Mouse (Mus musculus) midbrain, embryonic 16.5 days (tissue): ENCODE data around the gene Ninl. TPM values are rescaled to one million over a fixed set of nuclear protein-coding genes. Genes with fewer than 3 reads are reported as not detected.

Experiments
- ATAC-seq: fragments of 200-750 bp; cut with Nextera tagmentation; 2 replicates; pipeline ENCODE4 v1.8.0; 2017; ENCODE audit warnings: moderate TSS enrichment
- H3K27ac ChIP-seq: fragments of 300-500 bp; sonication (generic); 2 replicates; pipeline ENCODE4 v1.5.1; 2014; ENCODE audit warnings: mild to moderate bottlenecking, low read length, mixed read lengths
- H3K27me3 ChIP-seq: fragments of 300-500 bp; sonication (generic); 2 replicates; pipeline ENCODE4 v1.6.1; 2014; ENCODE audit warnings: low read depth, low read length, mixed read lengths; ENCODE audit not compliant: control insufficient read depth, insufficient read depth
- H3K36me3 ChIP-seq: fragments of 300-500 bp; sonication (generic); 2 replicates; pipeline ENCODE4 v1.6.1; 2014; ENCODE audit warnings: mild to moderate bottlenecking, low read length, moderate library complexity, mixed read lengths; ENCODE audit not compliant: control insufficient read depth, insufficient read depth
- H3K4me1 ChIP-seq: fragments of 300-500 bp; sonication (generic); 2 replicates; pipeline ENCODE4 v1.6.1; 2014; ENCODE audit warnings: mild to moderate bottlenecking, low read length, mixed read lengths; ENCODE audit not compliant: control insufficient read depth, insufficient read depth
- H3K4me2 ChIP-seq: fragments of 300-500 bp; sonication (generic); 2 replicates; pipeline ENCODE4 v1.6.1; 2014; ENCODE audit warnings: mild to moderate bottlenecking, low read length, mixed read lengths
- H3K4me3 ChIP-seq: fragments of 300-500 bp; sonication (generic); 2 replicates; pipeline ENCODE4 v1.5.1; 2014; ENCODE audit warnings: low read depth, mild to moderate bottlenecking, low read length, moderate library complexity, mixed read lengths
- H3K9ac ChIP-seq: fragments of 300-500 bp; sonication (generic); 2 replicates; pipeline ENCODE4 v1.6.1; 2014; ENCODE audit warnings: low read depth, low read length, mixed read lengths
- H3K9me3 ChIP-seq: fragments of 300-500 bp; sonication (generic); replicated peaks from 2 replicates; pipeline ENCODE4 v1.6.1; 2014; ENCODE audit warnings: mild to moderate bottlenecking, low read length, mixed read lengths; ENCODE audit not compliant: control insufficient read depth, poor library complexity, severe bottlenecking
- WGBS: fragments of 180-500 bp; shearing (Covaris S2); extraction: QIAGEN DNeasy Blood & Tissue Kit; methylation state at CpG from one replicate; pipeline ENCODE4 v1.1.7; 2014; 5-methylcytosine and 5-hydroxymethylcytosine counted together
- polyA plus RNA-seq: library from polyadenylated mRNA; unstranded; fragments of >200 nt; fragmentation: Nextera tagmentation; extraction: Ambion mirVana; gene quantifications from 2 replicates; pipeline ENCODE4 v1.2.1, GENCODE M21; 2015

The Ninl gene
- polyA plus RNA-seq, 1 experiment from 2014 or later = 3.8 TPM

DNA sequence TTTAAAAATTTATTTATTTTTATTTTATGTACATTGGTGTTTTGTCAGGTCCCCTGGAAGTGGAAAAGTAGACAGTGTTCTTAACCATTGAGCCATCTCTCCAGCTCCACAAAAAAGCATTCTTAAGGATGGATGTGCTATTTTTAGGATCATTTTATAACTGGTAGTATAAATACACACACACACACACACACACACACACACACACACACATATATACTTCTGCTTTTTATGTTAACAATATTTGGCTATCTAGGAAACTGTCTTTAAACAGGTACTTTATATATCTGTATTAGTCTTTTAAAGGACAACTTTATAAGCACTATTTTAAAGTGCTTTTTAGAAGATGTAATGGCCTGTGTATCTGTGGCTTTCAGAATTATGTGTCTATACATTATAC, 57.1 kb downstream of the Ninl start:
- no peaks in the 10 kb centered on the region for H3K27me3 ChIP-seq
- no peaks in the 10 kb centered on the region for H3K4me1 ChIP-seq
- no peak overlapping the region for H3K9ac ChIP-seq
- H3K36me3 ChIP-seq = no peaks in the 10 kb centered on the region
- H3K4me3 ChIP-seq = no peak overlapping the region
- no peak for ATAC-seq
- no peak overlapping the region for H3K27ac ChIP-seq
- 0 out of 2 replicates have a peak, but pooled peaks cover 2% of the 10 kb centered on the region for H3K9me3 ChIP-seq
- no peak overlapping the region for H3K4me2 ChIP-seq

DNA sequence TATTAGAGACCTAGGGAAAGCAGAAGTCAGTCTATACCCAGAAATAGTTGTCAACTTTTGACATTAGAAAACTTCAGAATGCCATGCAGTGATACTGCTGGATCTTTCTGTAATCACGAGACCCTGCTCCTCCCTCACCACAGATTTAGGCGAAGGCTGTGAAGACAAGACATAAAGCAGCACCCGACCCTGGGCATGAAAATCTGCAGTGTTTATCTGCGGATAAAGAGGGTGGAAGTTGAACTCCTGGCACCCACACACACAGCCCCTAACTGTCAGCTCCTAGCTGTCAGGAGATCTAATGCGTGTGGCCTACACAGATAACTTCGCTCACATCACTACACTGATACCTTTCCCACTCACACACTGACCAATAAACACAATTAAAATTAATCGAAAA, 57.7 kb downstream of the Ninl start:
- Histone ChIP-seq H3K9ac (no peak overlapping the region), H3K27me3 (no peaks in the 10 kb centered on the region), H3K27ac (no peak overlapping the region), H3K4me3 (no peak overlapping the region), H3K4me2 (no peak overlapping the region), H3K4me1 (no peaks in the 10 kb centered on the region), H3K36me3 (no peaks in the 10 kb centered on the region), H3K9me3 (0 out of 2 replicates have a peak, but pooled peaks cover 2% of the 10 kb centered on the region)
- no peak for ATAC-seq
- 89% methylated on average over 7 of the region's 7 CpGs for WGBS

DNA sequence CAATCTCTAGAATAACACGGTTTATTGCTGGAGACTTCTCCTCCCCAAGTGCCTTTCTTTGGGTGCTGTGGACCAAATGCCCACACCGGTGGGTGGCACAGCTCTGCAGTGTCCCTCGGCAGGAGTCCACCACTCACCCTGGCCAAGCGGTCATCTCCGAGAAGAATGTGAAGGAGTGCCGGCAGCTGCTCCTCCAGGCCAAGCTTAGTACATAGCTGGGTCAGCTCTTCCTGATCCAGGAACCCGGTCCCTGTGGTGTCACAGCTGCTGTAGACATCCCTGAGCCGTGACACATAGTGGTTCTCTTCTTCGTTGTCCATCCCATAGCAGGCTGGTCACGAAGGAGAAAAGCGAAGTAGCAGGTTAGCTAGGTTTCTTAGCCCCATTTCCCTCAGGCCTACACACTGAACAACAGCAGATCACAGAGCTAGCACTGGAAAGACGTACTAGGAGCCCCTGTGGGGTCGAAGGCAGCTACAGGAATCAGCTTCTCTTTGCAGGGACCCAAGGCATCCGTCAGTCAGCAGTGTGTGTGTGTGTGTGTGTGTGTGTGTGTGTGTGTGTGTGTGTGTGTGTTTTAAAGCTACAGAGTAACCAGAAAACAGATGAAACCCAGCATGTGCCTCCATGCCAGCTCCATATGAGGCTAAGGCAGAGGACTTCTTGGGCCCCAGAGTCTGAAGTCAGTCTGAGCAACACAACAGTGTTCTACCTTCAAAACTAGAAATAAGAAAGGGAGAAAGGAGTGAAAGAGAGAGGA, 59.1 kb downstream of the Ninl start:
- no peaks in the 10 kb centered on the region for H3K27me3 ChIP-seq
- H3K9me3 ChIP-seq = 0 out of 2 replicates have a peak, but pooled peaks cover 2% of the 10 kb centered on the region
- WGBS = 88% methylated on average over 14 of the region's 14 CpGs
- no peaks in the 10 kb centered on the region for H3K4me1 ChIP-seq
- H3K36me3 ChIP-seq = peaks cover 3% of the 10 kb centered on the region; the same call in 1 of the 2 replicates
- no peak overlapping the region for H3K4me3 ChIP-seq
- no peak for ATAC-seq
- no peak overlapping the region for H3K9ac ChIP-seq
- H3K4me2 ChIP-seq = no peak overlapping the region
- H3K27ac ChIP-seq = no peak overlapping the region

DNA sequence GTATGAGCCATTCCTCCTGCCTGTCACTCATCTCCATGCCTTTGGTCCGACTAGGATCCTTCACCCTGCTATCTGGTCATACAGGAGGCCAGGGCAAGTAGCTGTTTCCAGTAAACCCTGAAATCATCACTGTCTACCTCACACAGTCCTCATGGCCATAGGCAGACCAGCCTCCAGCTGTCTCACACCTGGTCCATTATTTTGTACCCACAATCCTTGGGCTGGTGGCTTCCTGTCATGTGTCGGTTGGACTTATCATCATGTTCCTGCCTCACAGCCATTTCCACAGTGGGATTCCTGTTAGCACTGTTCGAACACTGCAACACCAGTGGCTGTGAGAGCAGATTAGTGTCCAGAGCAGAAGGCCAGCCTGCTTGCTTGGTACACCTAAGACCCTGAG, 60.4 kb downstream of the Ninl start:
- no peak overlapping the region for H3K9ac ChIP-seq
- no peak overlapping the region for H3K27ac ChIP-seq
- H3K9me3 ChIP-seq = no peaks in the 10 kb centered on the region
- no peak overlapping the region for H3K4me2 ChIP-seq
- no peaks in the 10 kb centered on the region for H3K4me1 ChIP-seq
- no peak overlapping the region for H3K4me3 ChIP-seq
- H3K36me3 ChIP-seq = peaks cover 3% of the 10 kb centered on the region; the same call in 1 of the 2 replicates
- no peak for ATAC-seq
- 88% methylated on average over 3 of the region's 3 CpGs for WGBS
- no peaks in the 10 kb centered on the region for H3K27me3 ChIP-seq

DNA sequence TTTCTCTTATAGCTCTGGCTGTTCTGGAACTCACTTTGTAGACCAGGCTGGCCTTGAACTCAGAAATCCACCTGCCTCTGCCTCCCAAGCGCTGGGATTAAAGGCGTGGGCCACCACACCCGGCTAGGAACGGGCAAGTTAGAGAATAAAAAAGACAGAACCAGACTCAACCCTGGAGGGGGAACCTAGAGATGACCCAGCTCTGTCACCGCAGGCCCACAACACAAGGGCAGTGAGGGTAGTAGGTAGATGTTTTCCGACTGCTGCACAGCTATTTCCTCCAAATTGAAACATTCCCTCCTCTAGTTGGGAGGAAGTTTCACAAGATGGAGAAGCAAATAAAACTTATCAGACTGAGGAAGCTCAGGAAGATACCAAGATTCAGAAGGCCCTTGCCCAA, 61.5 kb downstream of the Ninl start:
- ATAC-seq = no peak
- no peaks in the 10 kb centered on the region for H3K9me3 ChIP-seq
- WGBS = 93% methylated on average over 6 of the region's 6 CpGs
- H3K27me3 ChIP-seq = no peaks in the 10 kb centered on the region
- H3K4me1 ChIP-seq = no peaks in the 10 kb centered on the region
- no peak overlapping the region for H3K4me2 ChIP-seq
- no peak overlapping the region for H3K27ac ChIP-seq
- H3K36me3 ChIP-seq = peaks cover 5% of the 10 kb centered on the region; the same call in 1 of the 2 replicates
- no peak overlapping the region for H3K4me3 ChIP-seq
- H3K9ac ChIP-seq = no peak overlapping the region

DNA sequence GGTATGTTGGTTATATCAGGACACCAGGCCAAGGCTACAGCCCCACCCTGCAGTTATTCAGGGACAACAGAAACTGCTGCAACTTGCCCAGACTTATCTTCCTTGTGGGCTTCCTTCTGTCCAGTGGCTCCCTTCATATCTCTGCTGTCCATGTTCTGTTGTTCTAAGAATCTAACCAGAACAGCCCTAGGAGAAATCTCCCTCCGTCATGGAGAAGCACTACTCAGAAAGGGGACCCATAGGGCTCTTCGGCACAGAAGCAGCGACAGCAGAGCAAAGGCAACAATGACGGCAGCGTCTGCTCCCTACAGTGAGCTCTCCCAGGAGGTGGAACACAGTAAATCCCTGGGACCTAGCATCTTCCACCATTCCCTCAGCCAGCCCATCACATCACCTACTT, 62.3 kb downstream of the Ninl start:
- H3K4me3 ChIP-seq = no peak overlapping the region
- H3K27ac ChIP-seq = no peak overlapping the region
- no peaks in the 10 kb centered on the region for H3K4me1 ChIP-seq
- peaks cover 5% of the 10 kb centered on the region; the same call in 1 of the 2 replicates for H3K36me3 ChIP-seq
- H3K9me3 ChIP-seq = no peaks in the 10 kb centered on the region
- WGBS = 92% methylated on average over 5 of the region's 5 CpGs
- no peak overlapping the region for H3K4me2 ChIP-seq
- no peaks in the 10 kb centered on the region for H3K27me3 ChIP-seq
- H3K9ac ChIP-seq = no peak overlapping the region
- no peak for ATAC-seq

DNA sequence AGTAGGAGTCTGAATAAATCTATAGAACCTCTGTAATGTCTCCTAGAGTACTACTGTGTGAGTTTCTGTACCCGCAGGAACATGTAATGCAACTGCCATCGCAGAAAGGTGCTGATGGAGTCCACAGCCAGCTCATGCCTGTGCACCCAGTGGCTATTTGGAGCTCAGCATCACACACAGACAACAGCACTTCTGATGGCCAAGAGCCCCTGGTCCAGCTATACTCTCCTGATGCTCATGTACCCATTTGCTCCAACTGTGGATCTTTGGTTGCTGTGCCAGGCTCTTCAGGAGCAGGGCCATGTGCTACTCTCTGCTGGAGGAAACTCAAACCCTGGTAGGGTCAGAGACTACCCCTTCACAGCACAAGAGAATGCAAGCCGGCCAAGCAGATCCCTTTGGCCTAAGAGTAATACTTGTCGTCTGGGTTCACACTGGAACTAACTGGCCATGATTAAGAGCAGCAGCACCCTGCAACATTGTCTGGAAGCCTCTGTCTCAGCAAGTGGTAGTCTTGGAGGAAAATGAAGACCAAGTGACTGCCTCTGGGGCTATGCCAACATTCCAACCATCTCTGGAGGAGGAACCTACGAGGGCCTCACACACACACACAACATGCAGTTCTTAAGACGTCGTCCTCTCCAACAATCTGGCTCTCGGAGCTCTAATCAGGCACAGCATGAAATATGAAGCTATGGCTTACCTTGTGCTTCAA, 65.6 kb downstream of the Ninl start:
- Histone ChIP-seq H3K9me3 (no peaks in the 10 kb centered on the region), H3K4me1 (no peaks in the 10 kb centered on the region)
- WGBS = 97% methylated on average over 8 of the region's 8 CpGs

DNA sequence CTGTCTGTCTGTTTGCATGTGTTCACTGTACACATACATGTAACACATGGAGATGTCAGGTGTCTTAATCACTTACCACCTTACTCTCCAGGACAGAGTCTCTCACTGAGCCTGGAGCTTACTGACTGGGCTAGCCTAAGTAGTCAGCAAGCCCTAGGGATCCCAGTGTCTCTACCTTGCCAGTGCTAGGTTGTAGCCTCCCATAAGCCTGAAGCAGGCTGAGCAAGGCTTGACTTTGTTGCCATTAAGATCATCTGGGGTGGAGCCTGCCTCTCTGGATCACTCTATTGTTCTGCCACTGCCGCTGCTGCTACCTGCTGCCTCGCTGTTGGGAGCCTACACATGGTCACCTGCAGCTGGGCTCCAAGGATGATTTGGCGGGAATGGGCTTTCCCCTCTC, 66.5 kb downstream of the Ninl start:
- Histone ChIP-seq H3K9me3 (no peaks in the 10 kb centered on the region), H3K4me3 (no peak overlapping the region), H3K27ac (no peak overlapping the region), H3K4me1 (no peaks in the 10 kb centered on the region), H3K27me3 (no peaks in the 10 kb centered on the region), H3K4me2 (no peak overlapping the region), H3K9ac (no peak overlapping the region), H3K36me3 (peaks cover 5% of the 10 kb centered on the region; the same call in 1 of the 2 replicates)
- WGBS = 96% methylated on average over 3 of the region's 3 CpGs
- no peak for ATAC-seq

More for the DNA sequence above, 65.6 kb downstream of the Ninl start:
- Histone ChIP-seq H3K4me2 (no peak overlapping the region), H3K36me3 (peaks cover 5% of the 10 kb centered on the region; the same call in 1 of the 2 replicates), H3K27me3 (no peaks in the 10 kb centered on the region), H3K27ac (no peak overlapping the region), H3K9ac (no peak overlapping the region), H3K4me3 (no peak overlapping the region)
- no peak for ATAC-seq

DNA sequence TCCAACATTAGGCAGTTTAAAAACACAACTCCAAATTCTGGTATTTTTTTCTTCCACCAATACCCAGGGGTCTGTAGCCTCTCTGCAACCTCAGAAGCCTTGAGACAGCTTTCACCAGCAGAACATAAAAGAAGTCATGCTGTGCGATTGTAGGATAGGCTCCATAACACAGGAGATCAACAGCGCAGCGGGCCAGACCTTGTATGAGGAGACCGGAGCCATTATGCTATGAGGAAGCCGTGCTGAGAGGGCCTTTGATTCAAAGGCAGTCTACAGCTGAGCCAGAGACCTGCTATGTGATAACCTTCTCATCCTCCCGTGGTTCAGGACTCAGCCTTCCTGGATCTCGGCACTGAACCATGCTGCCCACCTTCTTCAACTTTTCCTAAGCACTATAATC, 67.3 kb downstream of the Ninl start:
- Histone ChIP-seq H3K4me1 (no peaks in the 10 kb centered on the region), H3K9me3 (no peaks in the 10 kb centered on the region), H3K27me3 (no peaks in the 10 kb centered on the region), H3K4me2 (no peak overlapping the region), H3K27ac (no peak overlapping the region), H3K9ac (no peak overlapping the region), H3K36me3 (peaks cover 5% of the 10 kb centered on the region; the same call in 1 of the 2 replicates), H3K4me3 (no peak overlapping the region)
- ATAC-seq = peak; percentile 66; the same call in 1 of the 2 replicates
- WGBS = 58% methylated on average over 7 of the region's 7 CpGs
